Mouse (Mus musculus) liver, adult 2 months (tissue): Measurements from ENCODE around the gene Cfap77. TPM values are rescaled to one million over a fixed set of nuclear protein-coding genes. Genes with fewer than 3 reads are reported as not detected.
A peak's percentile ranks its signal among the peaks of the same experiment; 100 is the strongest.

Source experiments
- DNase-seq: peaks from one replicate; pipeline ENCODE4 v3.0.0-alpha.2; 2011; ENCODE audit warnings: low read depth, low spot score; ENCODE audit errors: extremely low read depth
- H3K27ac ChIP-seq: fragments of 200-500 bp; replicated peaks from 2 replicates; pipeline ENCODE4 v1.5.1; 2012; ENCODE audit warnings: low read depth, mild to moderate bottlenecking, control low read depth, inconsistent platforms, low read length; ENCODE audit not compliant: insufficient read depth
- H3K27me3 ChIP-seq: fragments of 200-500 bp; 2 replicates; pipeline ENCODE4 v1.6.1; 2012; ENCODE audit warnings: mild to moderate bottlenecking, moderate library complexity, low read length, inconsistent platforms; ENCODE audit not compliant: control insufficient read depth, insufficient read depth
- H3K36me3 ChIP-seq: fragments of 200-500 bp; 2 replicates; pipeline ENCODE4 v1.6.1; 2012; ENCODE audit warnings: low read length, inconsistent platforms; ENCODE audit not compliant: control insufficient read depth, insufficient read depth
- H3K4me1 ChIP-seq: fragments of 200-500 bp; 2 replicates; pipeline ENCODE4 v1.6.1; 2011; ENCODE audit warnings: low read length; ENCODE audit not compliant: control insufficient read depth, insufficient read depth
- H3K4me3 ChIP-seq: fragments of 200-500 bp; 2 replicates; pipeline ENCODE4 v1.5.1; 2011; ENCODE audit warnings: low read depth, mild to moderate bottlenecking, control low read depth, low read length, moderate library complexity; ENCODE audit not compliant: insufficient read depth
- H3K79me2 ChIP-seq: fragments of 200-500 bp; 2 replicates; pipeline ENCODE4 v1.6.1; 2012; ENCODE audit warnings: inconsistent platforms, mild to moderate bottlenecking, low read length, moderate library complexity; ENCODE audit not compliant: control insufficient read depth, insufficient read depth
- H3K9ac ChIP-seq: fragments of 200-500 bp; 2 replicates; pipeline ENCODE4 v1.6.1; 2012; ENCODE audit warnings: low read depth, mild to moderate bottlenecking, control low read depth, inconsistent platforms, low read length
- CTCF ChIP-seq: fragments of 200-500 bp; IDR thresholded peaks from 2 replicates; pipeline ENCODE4 v1.5.1; 2011; ENCODE audit warnings: low read depth, low read length, control low read depth
- POLR2A ChIP-seq: fragments of 200-500 bp; IDR thresholded peaks from 2 replicates; pipeline ENCODE4 v1.6.1; 2011; ENCODE audit warnings: low read length, control low read depth; ENCODE audit not compliant: insufficient read depth; ENCODE audit errors: extremely low read depth
- WGBS: fragments of 180-500 bp; shearing (Covaris S2); methylation state at CpG from one replicate; pipeline ENCODE4 v1.1.7; 2018; 5-methylcytosine and 5-hydroxymethylcytosine counted together
- polyA plus RNA-seq: library from polyadenylated mRNA; depleted of rRNA; stranded (reverse); fragments of >200 nt; gene quantifications from 2 replicates; pipeline ENCODE4 v1.2.3, GENCODE M21; 2012
- total RNA-seq: library from RNA; depleted of rRNA; stranded (reverse); fragments of >200 nt; gene quantifications from 2 replicates; pipeline ENCODE4 v1.2.3, GENCODE M21; 2014

Cfap77 gene
- total and polyA plus RNA-seq, 2 experiments: 0.06 TPM; not detected in 1

- Histone ChIP-seq H3K36me3 (no peaks in the 10 kb centered on the region), H3K4me1 (peaks cover 6% of the 10 kb centered on the region; the same call in 1 of the 2 replicates), H3K79me2 (no peaks in the 10 kb centered on the region), H3K27me3 (peaks cover 36% of the 10 kb centered on the region), H3K9ac (no peak overlapping the region), H3K4me3 (no peak overlapping the region), H3K27ac (no peak overlapping the region)
- 7% methylated on average over 44 of the region's 44 CpGs for WGBS
- DNase-seq: no peak
- TF ChIP-seq CTCF (no peak), POLR2A (no peak)
Observed at GRCm38 (mm10) chr2:28911331-28912038, 143.4 kb downstream of the Cfap77 start.

GRCm38 (mm10) chr2:28910877-28911276 is 144.0 kb downstream of the Cfap77 start:
- Histone ChIP-seq H3K36me3 (no peaks in the 10 kb centered on the region), H3K4me1 (peaks cover 6% of the 10 kb centered on the region; the same call in 1 of the 2 replicates), H3K27ac (no peak overlapping the region), H3K4me3 (no peak overlapping the region), H3K9ac (no peak overlapping the region), H3K79me2 (no peaks in the 10 kb centered on the region), H3K27me3 (peaks cover 32% of the 10 kb centered on the region)
- DNase-seq: no peak
- 44% methylated on average over 3 of the region's 3 CpGs for WGBS
- TF ChIP-seq CTCF (no peak), POLR2A (no peak)

GRCm38 (mm10) chr2:28909818-28910710 is 144.8 kb downstream of the Cfap77 start:
- H3K27ac ChIP-seq: no peak overlapping the region
- WGBS: 14% methylated on average over 25 of the region's 25 CpGs
- peaks cover 24% of the 10 kb centered on the region for H3K27me3 ChIP-seq
- H3K79me2 ChIP-seq: no peaks in the 10 kb centered on the region
- peak overlapping the region; percentile 42 for H3K9ac ChIP-seq
- no peaks in the 10 kb centered on the region for H3K36me3 ChIP-seq
- H3K4me1 ChIP-seq: peaks cover 9% of the 10 kb centered on the region; the same call in 1 of the 2 replicates
- DNase-seq: peak; percentile 83
- peak overlapping the region; percentile 55; the same call in 1 of the 2 replicates for H3K4me3 ChIP-seq
- TF ChIP-seq POLR2A (no peak), CTCF (no peak)

GRCm38 (mm10) chr2:28909186-28909817 is 145.6 kb downstream of the Cfap77 start:
- Histone ChIP-seq H3K4me3 (peak overlapping the region; percentile 55; the same call in 1 of the 2 replicates), H3K4me1 (peaks cover 9% of the 10 kb centered on the region; the same call in 1 of the 2 replicates), H3K27ac (no peak overlapping the region), H3K9ac (peak overlapping the region; percentile 42), H3K27me3 (peaks cover 18% of the 10 kb centered on the region), H3K79me2 (no peaks in the 10 kb centered on the region), H3K36me3 (no peaks in the 10 kb centered on the region)
- 4% methylated on average over 41 of the region's 41 CpGs for WGBS
- DNase-seq: peak; percentile 16
- TF ChIP-seq POLR2A (no peak), CTCF (no peak)

GRCm38 (mm10) chr2:28908389-28909153 is 146.3 kb downstream of the Cfap77 start:
- Histone ChIP-seq H3K4me3 (peak overlapping the region; percentile 17; the same call in 1 of the 2 replicates), H3K9ac (peak overlapping the region; percentile 23), H3K4me1 (peaks cover 9% of the 10 kb centered on the region; the same call in 1 of the 2 replicates), H3K36me3 (no peaks in the 10 kb centered on the region), H3K27ac (no peak overlapping the region), H3K27me3 (peaks cover 15% of the 10 kb centered on the region), H3K79me2 (no peaks in the 10 kb centered on the region)
- WGBS: 6% methylated on average over 39 of the region's 39 CpGs
- TF ChIP-seq POLR2A (no peak), CTCF (no peak)
- DNase-seq: peak; percentile 52
